In genomic region chr1:85573554-85573953, GRCm38 (mm10) we compare ENCODE assay signal across 32 mouse cellular contexts. TPM values are rescaled to one million over a fixed set of nuclear protein-coding genes. Genes with fewer than 3 reads are reported as not detected.
"Had no signal": no experiment of that assay in that cellular context is flagged by ENCODE, and none has a peak within 500 bp of the region (broad histone marks: within the 10 kb centered on the region; RNA-seq: fewer than 3 reads in every experiment).

No protein-coding gene starts in this region.

RNA-seq across cellular contexts. Expression of gene G530012D18Rik, which starts 1.9 kb away (rescaled TPM):
- total RNA-seq: common myeloid progenitor, adult 5-6 weeks; forebrain, postnatal 0 days; gastrocnemius, adult 18-20 months; gastrocnemius, adult 2 months; gastrocnemius, adult 8-10 months; gastrocnemius, postnatal 10 days; gastrocnemius, postnatal 14 days; gastrocnemius, postnatal 25 days; gastrocnemius, postnatal 36 days; gastrocnemius, postnatal 4 days; granulocyte monocyte progenitor cell, adult 5-6 weeks; heart, adult 18-20 months; heart, adult 2 months; heart, adult 8-10 months had no signal
- polyA plus RNA-seq: cortical plate, adult 2 months; embryonic facial prominence, embryonic 10.5 days; embryonic facial prominence, embryonic 11.5 days; embryonic facial prominence, embryonic 12.5 days; embryonic facial prominence, embryonic 13.5 days; embryonic facial prominence, embryonic 14.5 days; embryonic facial prominence, embryonic 15.5 days; erythroblast, embryonic 14.5 days; forebrain, embryonic 10.5 days; forebrain, embryonic 11.5 days; forebrain, embryonic 12.5 days; forebrain, embryonic 13.5 days; forebrain, embryonic 14.5 days; forebrain, embryonic 15.5 days; forebrain, embryonic 16.5 days; forebrain, postnatal 0 days; frontal cortex, adult 2 months; gonadal fat pad, adult 2 months; heart, adult 2 months; heart, embryonic 10.5 days had no signal

RNA-seq across cellular contexts. Expression of gene Sp140, which starts 26.6 kb away (rescaled TPM):
- polyA plus RNA-seq: erythroblast, embryonic 14.5 days had no signal
